Mouse (Mus musculus): ENCODE data around the gene Gng7. TPM values are rescaled to one million over a fixed set of nuclear protein-coding genes. Genes with fewer than 3 reads are reported as not detected.

The Gng7 gene
- total RNA-seq, 2 experiments from 2014 or later, result 0.61 to 1.1 TPM

- DNase-seq, result no peak
Measured at GRCm38 (mm10) chr10:80899591-80900317, 115.0 kb downstream of the Gng7 start.

GRCm38 (mm10) chr10:80899074-80899473 lies 115.7 kb downstream of the Gng7 start:
- DNase-seq, result no peak

Other genes with a start within 250 kb of the Gng7 start
- 10 to 100 TPM; 24.0 to 24.9 TPM for gene Sf3a2, start 216.7 kb downstream of the Gng7 start, total RNA-seq (2021)
- gene Plekhj1, start 216.3 kb downstream of the Gng7 start, total RNA-seq (2021), result 10 to 100 TPM; 22.4 to 27.3 TPM
- under 1 TPM; 0.20 to 0.21 TPM for gene Amh, start 209.7 kb downstream of the Gng7 start, total RNA-seq (2021)
- gene Jsrp1, start 201.4 kb downstream of the Gng7 start, total RNA-seq (2021), result 100 to 1,000 TPM; 395 to 415 TPM
- gene Oaz1, start 188.3 kb downstream of the Gng7 start, total RNA-seq (2021), result 100 to 1,000 TPM; 651 to 657 TPM
- gene Lingo3, start 170.9 kb downstream of the Gng7 start, total RNA-seq (2021), result 10 to 100 TPM; 13.3 to 15.5 TPM
- gene Lsm7, start 159.7 kb downstream of the Gng7 start, total RNA-seq (2021), result 10 to 100 TPM; 19.0 to 22.3 TPM
- 10 to 100 TPM; 21.7 to 23.6 TPM for gene Sppl2b, start 159.7 kb downstream of the Gng7 start, total RNA-seq (2021)
- not detected for gene Tmprss9, start 143.1 kb downstream of the Gng7 start, total RNA-seq (2021)
- gene Timm13, start 114.0 kb downstream of the Gng7 start, total RNA-seq (2021), result 100 to 1,000 TPM; 114 to 125 TPM
- 1 to 10 TPM; 3.7 to 5.1 TPM for gene Lmnb2, start 96.7 kb downstream of the Gng7 start, total RNA-seq (2021)
- 10 to 100 TPM; 12.7 to 30.0 TPM for gene Gadd45b, start 84.9 kb downstream of the Gng7 start, total RNA-seq (2021)
- under 1 TPM in 1 of 2 experiments, not detected in 1; 0.51 TPM for gene Diras1, start 10.7 kb upstream of the Gng7 start, total RNA-seq (2021)
- 10 to 100 TPM; 13.5 to 13.9 TPM for gene Slc39a3, start 22.5 kb upstream of the Gng7 start, total RNA-seq (2021)
- gene Sgta, start 45.2 kb upstream of the Gng7 start, total RNA-seq (2021), result 10 to 100 TPM; 82.2 to 85.2 TPM
- 10 to 100 TPM; 18.5 to 22.9 TPM for gene Thop1, start 55.1 kb upstream of the Gng7 start, total RNA-seq (2021)
- gene Creb3l3, start 83.9 kb upstream of the Gng7 start, total RNA-seq (2021), result under 1 TPM; 0.10 to 0.83 TPM
- 100 to 1,000 TPM; 149 to 161 TPM for gene Map2k2, start 91.0 kb upstream of the Gng7 start, total RNA-seq (2021)
- 10 to 100 TPM; 21.4 to 22.3 TPM for gene Zbtb7a, start 120.3 kb upstream of the Gng7 start, total RNA-seq (2021)
- gene Pias4, start 153.0 kb upstream of the Gng7 start, total RNA-seq (2021), result 10 to 100 TPM; 11.7 to 14.2 TPM
- gene Eef2, start 161.7 kb upstream of the Gng7 start, total RNA-seq (2021), result 100 to 1,000 TPM; 838 to 862 TPM
- 10 to 100 TPM; 22.3 to 22.4 TPM for gene Dapk3, start 168.1 kb upstream of the Gng7 start, total RNA-seq (2021)
- gene 4930442H23Rik, start 168.9 kb upstream of the Gng7 start, total RNA-seq (2021), result not detected
- 10 to 100 TPM; 41.1 to 57.7 TPM for gene Nmrk2, start 187.1 kb upstream of the Gng7 start, total RNA-seq (2021)
- gene Atcay, start 215.9 kb upstream of the Gng7 start, total RNA-seq (2021), result not detected
- 1 to 10 TPM; 1.9 to 3.0 TPM for gene Zfr2, start 218.2 kb upstream of the Gng7 start, total RNA-seq (2021)
- gene Matk, start 238.0 kb upstream of the Gng7 start, total RNA-seq (2021), result under 1 TPM; 0.13 to 0.23 TPM

Data from gastrocnemius, postnatal 25 days (tissue).